Mouse (Mus musculus): ENCODE data around the gene Slx4ip. TPM values are rescaled to one million over a fixed set of nuclear protein-coding genes. Genes with fewer than 3 reads are reported as not detected.

Gene Slx4ip
- polyA plus RNA-seq, 1 experiment, result 4.0 TPM

DNA sequence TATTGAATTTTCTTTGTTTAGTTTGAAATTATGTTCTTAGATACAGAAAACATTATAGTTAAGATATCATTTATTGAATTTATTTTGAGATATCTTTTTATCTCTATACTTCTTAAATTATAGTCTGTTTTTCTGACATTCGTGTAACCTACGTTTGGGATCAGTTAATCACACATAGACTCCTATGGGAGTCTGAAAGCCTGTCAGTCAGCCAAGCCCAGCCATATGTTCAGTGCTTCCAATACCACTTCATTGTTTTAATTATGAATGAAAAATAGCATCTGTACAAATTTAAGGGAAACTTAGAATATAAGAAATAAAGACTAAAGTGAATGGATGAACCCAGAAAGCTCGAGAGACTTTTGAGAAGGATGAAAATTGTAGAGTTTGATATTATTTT is 17.6 kb downstream of the Slx4ip start:
- TF ChIP-seq CTCF (IDR thresholded peaks at IDR 0.05; ENCODE audit: extremely low read depth, insufficient read depth, low read length) (no peak), POLR2A (IDR thresholded peaks at IDR 0.05; ENCODE audit: extremely low read depth, insufficient read depth, low read length) (no peak)
- H3K4me3 ChIP-seq (ENCODE audit: insufficient read depth, low read length), result no peak overlapping the region

DNA sequence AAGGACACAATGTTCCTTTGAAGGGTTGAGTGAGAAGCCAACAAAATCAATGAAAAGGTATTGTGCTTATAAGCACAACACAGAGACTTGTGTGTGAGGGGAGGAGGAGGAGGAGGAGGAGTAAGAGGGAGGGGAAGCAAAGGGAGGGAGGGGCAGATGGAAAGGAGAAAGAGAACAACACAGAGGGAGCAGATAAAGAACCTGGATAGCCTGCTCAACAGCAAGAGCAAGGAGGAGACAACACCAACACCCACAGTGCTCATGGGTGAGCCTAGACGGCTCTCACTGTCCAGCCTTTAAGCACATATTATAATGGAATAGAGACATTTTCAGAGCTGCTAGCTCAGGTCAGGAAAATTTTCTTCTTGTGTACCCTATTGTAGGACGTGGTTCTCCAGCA is 18.3 kb downstream of the Slx4ip start:
- TF ChIP-seq POLR2A (IDR thresholded peaks at IDR 0.05; ENCODE audit: extremely low read depth, insufficient read depth, low read length) (no peak), CTCF (IDR thresholded peaks at IDR 0.05; ENCODE audit: extremely low read depth, insufficient read depth, low read length) (no peak)

More for the DNA sequence above, 17.6 kb downstream of the Slx4ip start:
- Histone ChIP-seq H3K4me1 (ENCODE audit: control insufficient read depth, insufficient read depth, low read length) (no peaks in the 10 kb centered on the region), H3K27ac (ENCODE audit: insufficient read depth, low read length) (no peak overlapping the region)

DNA sequence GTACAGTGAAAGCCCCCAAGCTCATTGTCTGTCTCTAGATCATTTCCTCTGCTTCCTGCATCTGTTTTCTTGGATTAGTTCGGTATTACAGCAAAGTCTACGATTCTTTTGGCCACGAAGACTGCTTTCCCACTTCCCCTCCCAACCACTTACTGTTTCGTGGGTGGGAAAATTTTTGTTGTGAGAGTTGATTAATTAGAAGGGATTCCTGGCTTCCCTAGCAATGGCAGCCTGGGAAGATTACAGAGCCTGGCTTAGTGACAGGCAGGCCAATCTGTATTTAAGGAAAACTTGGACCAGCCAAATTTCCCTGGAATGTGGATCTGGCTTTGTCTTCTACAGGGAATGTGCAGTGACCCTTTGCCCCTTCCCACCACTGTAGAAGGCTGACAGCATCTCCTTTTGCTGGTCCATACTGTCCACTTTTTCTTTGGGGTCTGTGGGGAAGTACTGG is 21.0 kb downstream of the Slx4ip start:
- TF ChIP-seq POLR2A (IDR thresholded peaks at IDR 0.05; ENCODE audit: extremely low read depth, insufficient read depth, low read length) (no peak), CTCF (IDR thresholded peaks at IDR 0.05; ENCODE audit: extremely low read depth, insufficient read depth, low read length) (no peak)
- no peak overlapping the region for H3K27ac ChIP-seq (ENCODE audit: insufficient read depth, low read length)
- no peaks in the 10 kb centered on the region for H3K4me1 ChIP-seq (ENCODE audit: control insufficient read depth, insufficient read depth, low read length)
- no peak overlapping the region for H3K4me3 ChIP-seq (ENCODE audit: insufficient read depth, low read length)

More for the DNA sequence above, 18.3 kb downstream of the Slx4ip start:
- Histone ChIP-seq H3K4me1 (ENCODE audit: control insufficient read depth, insufficient read depth, low read length) (no peaks in the 10 kb centered on the region), H3K27ac (ENCODE audit: insufficient read depth, low read length) (no peak overlapping the region), H3K4me3 (ENCODE audit: insufficient read depth, low read length) (no peak overlapping the region)

- no peak overlapping the region for H3K4me3 ChIP-seq (ENCODE audit: insufficient read depth, low read length)
- no peak overlapping the region for H3K27ac ChIP-seq (ENCODE audit: insufficient read depth, low read length)
- TF ChIP-seq CTCF (IDR thresholded peaks at IDR 0.05; ENCODE audit: extremely low read depth, insufficient read depth, low read length) (no peak), POLR2A (IDR thresholded peaks at IDR 0.05; ENCODE audit: extremely low read depth, insufficient read depth, low read length) (no peak)
- H3K4me1 ChIP-seq (ENCODE audit: control insufficient read depth, insufficient read depth, low read length), result no peaks in the 10 kb centered on the region
Measured at GRCm38 (mm10) chr2:136913021-136913420, 22.0 kb downstream of the Slx4ip start.

DNA sequence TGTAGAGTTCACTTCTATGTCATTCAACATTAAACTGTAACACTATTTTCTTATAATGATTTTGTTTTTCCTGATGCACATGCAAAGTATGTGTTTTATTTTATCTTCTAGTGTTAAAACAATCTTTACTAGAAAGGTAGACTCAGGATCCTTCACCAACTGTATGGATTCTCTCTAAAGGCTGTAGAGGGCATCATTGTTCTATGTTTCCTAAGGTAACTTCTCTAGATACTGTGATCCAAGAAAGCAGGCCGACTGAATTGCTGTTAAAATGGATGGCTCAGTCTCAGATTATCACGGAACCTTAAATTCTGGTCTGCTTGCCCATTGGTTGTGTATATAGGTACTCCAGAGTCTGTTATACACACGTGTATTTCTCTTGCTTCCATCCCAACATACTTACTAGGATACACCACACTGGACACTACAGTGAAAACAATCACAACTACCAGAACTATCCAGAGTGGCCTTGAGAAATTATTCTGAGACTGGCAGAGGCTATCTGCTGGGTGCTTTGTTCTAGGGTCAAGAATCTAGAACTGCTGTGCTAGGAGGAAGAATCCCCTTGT is 23.4 kb downstream of the Slx4ip start:
- Histone ChIP-seq H3K4me1 (ENCODE audit: control insufficient read depth, insufficient read depth, low read length) (no peaks in the 10 kb centered on the region), H3K27ac (ENCODE audit: insufficient read depth, low read length) (no peak overlapping the region), H3K4me3 (ENCODE audit: insufficient read depth, low read length) (no peak overlapping the region)
- TF ChIP-seq CTCF (IDR thresholded peaks at IDR 0.05; ENCODE audit: extremely low read depth, insufficient read depth, low read length), result no peak
- TF ChIP-seq POLR2A (IDR thresholded peaks at IDR 0.05; ENCODE audit: extremely low read depth, insufficient read depth, low read length), result no peak

DNA sequence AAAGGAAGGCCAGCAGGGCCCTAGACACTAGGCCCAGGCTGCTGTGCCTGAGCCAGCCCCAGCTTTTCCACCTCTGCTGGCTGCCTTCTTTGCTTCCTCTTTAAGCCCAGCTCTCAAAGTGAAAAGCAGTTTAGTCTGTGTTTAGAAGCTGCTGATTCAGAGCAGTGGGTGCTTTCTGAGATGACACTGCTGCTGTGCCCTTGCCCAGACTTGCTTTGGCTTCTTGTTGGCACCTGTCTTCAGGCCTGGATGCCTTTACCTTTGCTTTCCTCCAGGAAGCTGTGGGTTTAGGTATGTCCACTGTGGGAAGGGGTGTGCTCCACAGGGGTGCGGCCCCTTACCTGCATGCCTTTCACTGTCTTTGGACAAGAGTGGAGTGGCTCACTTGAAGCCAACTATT is 28.4 kb downstream of the Slx4ip start:
- no peak overlapping the region for H3K4me3 ChIP-seq (ENCODE audit: insufficient read depth, low read length)
- TF ChIP-seq POLR2A (IDR thresholded peaks at IDR 0.05; ENCODE audit: extremely low read depth, insufficient read depth, low read length), result no peak
- TF ChIP-seq CTCF (IDR thresholded peaks at IDR 0.05; ENCODE audit: extremely low read depth, insufficient read depth, low read length), result no peak
- no peak overlapping the region for H3K27ac ChIP-seq (ENCODE audit: insufficient read depth, low read length)
- H3K4me1 ChIP-seq (ENCODE audit: control insufficient read depth, insufficient read depth, low read length), result peaks cover 3% of the 10 kb centered on the region

DNA sequence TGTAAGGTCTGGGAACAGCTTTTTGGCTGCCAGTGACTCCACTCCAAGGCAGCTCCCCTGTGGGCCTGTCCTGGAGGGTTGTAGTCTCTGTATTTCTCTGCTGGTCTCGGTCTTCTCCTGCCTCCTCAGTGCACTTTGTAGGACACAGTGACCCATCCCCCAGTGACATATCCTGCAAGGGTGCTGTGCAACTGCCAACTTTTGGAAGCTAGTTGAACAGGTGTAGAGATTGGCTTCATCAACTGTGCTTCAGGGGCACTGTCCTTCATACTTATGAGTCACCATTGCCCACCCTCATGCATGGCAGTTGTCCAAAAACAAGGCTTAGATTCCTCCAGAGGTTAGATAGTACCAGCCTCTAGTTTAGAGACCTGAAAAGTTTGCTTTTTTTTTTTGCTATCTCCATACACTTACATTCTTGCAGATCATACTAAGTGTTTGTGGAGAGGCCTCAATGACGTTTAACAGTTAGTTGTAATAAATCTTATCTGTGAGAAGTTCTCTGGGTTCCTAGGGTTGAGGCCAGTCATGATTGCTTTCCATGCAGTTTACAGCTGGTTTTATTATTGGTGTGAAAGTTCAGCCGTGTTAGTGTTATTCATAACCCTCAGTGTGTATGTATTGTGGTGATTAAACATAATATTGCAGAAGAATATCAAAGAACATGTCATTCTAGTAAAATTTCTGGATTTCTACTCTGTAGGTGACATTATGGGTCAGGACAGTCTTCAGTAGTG is 29.4 kb downstream of the Slx4ip start:
- TF ChIP-seq CTCF (IDR thresholded peaks at IDR 0.05; ENCODE audit: extremely low read depth, insufficient read depth, low read length), result no peak
- no peak for TF ChIP-seq POLR2A (IDR thresholded peaks at IDR 0.05; ENCODE audit: extremely low read depth, insufficient read depth, low read length)
- H3K4me1 ChIP-seq (ENCODE audit: control insufficient read depth, insufficient read depth, low read length), result peaks cover 3% of the 10 kb centered on the region
- no peak overlapping the region for H3K4me3 ChIP-seq (ENCODE audit: insufficient read depth, low read length)

GRCm38 (mm10) chr2:136921003-136921408 is 30.0 kb downstream of the Slx4ip start:
- Histone ChIP-seq H3K4me3 (ENCODE audit: insufficient read depth, low read length) (no peak overlapping the region), H3K27ac (ENCODE audit: insufficient read depth, low read length) (no peak overlapping the region), H3K4me1 (ENCODE audit: control insufficient read depth, insufficient read depth, low read length) (peaks cover 3% of the 10 kb centered on the region)
- TF ChIP-seq POLR2A (IDR thresholded peaks at IDR 0.05; ENCODE audit: extremely low read depth, insufficient read depth, low read length), result no peak

More for the DNA sequence above, 29.4 kb downstream of the Slx4ip start:
- H3K27ac ChIP-seq (ENCODE audit: insufficient read depth, low read length), result no peak overlapping the region

DNA sequence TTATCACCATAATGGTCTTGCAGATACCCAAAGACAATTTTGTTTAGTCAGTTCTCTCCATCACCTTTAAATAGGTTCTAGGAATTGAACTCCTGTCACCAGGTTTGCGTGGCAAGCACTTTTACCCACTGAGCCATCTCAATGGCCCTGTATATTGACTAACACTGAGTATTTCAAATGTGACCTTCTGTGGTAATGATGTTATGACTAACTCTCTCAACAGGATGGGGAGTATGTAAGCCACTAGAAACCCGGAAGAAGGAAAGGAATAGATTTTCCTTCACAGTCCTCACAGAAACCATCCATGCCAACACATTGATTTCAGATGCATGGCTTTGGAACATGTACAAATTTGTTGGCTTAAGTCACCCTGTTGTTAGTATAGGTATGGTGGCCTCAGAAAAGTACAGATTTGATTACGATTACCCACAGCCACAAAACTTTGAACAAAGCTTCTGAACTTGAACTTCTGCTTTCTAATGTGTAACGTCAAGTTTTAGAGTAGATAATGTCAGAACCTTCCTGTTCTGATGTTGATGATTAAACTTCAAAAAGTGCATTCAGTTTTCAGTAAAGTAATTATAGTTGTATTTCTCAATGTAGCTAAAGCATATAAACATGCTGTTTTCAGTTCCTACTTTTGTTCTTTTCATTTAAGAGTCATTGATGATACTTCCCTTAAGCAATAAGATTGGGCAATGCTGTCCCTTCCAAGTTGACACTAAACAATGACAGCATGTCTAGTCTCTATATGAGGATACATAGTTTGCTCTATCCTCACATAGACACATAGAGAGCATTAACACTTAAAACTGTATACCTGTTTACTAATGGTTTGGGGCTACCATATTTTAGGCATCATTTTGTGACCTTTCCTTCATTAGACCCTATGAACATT is 45.6 kb downstream of the Slx4ip start:
- H3K4me3 ChIP-seq (ENCODE audit: insufficient read depth, low read length), result no peak overlapping the region
- TF ChIP-seq POLR2A (IDR thresholded peaks at IDR 0.05; ENCODE audit: extremely low read depth, insufficient read depth, low read length), result no peak
- no peak for TF ChIP-seq CTCF (IDR thresholded peaks at IDR 0.05; ENCODE audit: extremely low read depth, insufficient read depth, low read length)
- no peak overlapping the region for H3K27ac ChIP-seq (ENCODE audit: insufficient read depth, low read length)
- H3K4me1 ChIP-seq (ENCODE audit: control insufficient read depth, insufficient read depth, low read length), result no peaks in the 10 kb centered on the region

All from cortical plate, adult 2 months (tissue).